ENCODE assay signal across 10 mouse cellular contexts in the genomic region with DNA sequence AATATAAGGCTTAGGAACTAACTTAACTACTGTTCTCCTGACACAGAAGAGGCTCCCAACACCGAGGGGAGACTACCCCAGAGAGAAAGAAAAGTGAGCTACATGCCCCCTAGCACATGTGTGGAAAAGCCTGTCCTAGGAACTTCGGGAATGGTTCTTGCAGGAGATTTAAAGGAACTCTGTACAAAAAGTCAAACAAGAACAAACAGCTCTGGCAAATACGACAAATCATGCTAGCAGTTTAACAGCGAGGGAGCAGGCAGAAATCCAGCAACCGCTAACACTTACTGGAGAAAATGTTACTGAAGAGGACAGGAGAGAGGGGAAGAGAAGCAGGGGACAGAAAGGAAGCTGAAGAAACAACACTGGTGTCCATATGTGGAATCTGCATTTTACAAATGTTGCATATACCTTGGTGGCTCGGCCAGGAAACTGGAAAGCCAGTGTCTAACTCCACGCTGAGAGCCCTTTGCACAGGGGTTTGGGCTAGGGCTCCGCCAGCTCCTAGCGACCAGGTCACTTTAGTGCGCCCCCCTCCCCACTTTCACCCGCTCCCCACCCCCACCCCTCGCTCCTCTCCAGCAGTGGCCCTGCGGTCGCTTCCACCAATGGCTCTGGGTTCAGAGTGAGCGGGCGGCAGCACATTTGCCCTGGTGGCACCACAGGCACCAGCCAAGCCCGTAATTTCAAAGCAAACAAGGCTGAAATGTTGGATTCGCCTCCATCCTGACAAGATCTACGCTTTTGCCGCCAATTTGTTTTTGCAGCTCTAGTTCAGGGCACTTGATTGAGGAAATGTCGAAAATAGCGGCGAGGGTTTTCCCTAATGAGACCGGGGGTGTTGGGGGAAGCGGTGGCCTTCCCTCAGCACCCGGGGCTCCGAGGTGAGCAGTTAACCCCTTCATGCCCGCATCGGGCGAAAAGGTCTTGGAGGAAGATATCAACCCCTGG. TPM values are rescaled to one million over a fixed set of nuclear protein-coding genes. Genes with fewer than 3 reads are reported as not detected.
A peak's percentile ranks its signal among the peaks of the same experiment; 100 is the strongest.
DNase-seq lines count a peak whose midpoint lies in the region; ATAC-seq and TF ChIP-seq lines count a peak whose summit lies in the region.
"Had no signal": no experiment of that assay in that cellular context is flagged by ENCODE, and none has a peak within 500 bp of the region (broad histone marks: within the 10 kb centered on the region; RNA-seq: fewer than 3 reads in every experiment).

No protein-coding gene starts in this region.

- no peaks in the 10 kb centered on the region for H3K9me3 ChIP-seq in midbrain, embryonic 12.5 days

- TF ChIP-seq CTCF in gastrocnemius, adult 2 months (IDR thresholded peaks at IDR 0.05), result no peak

- peaks cover 10% of the 10 kb centered on the region for H3K4me1 ChIP-seq in midbrain, embryonic 12.5 days

- DNase-seq in gastrocnemius, adult 2 months, result no peak
- no peak for DNase-seq in gastrocnemius, adult 18-20 months (ENCODE audit: low spot score)
- DNase-seq in embryo, embryonic 9.5 days (ENCODE audit: extremely low spot score), result peak; percentile 75
- peak; percentile 71 for DNase-seq in heart, postnatal 4 days
- DNase-seq in right cerebral cortex, adult 2 months (ENCODE audit: low spot score in 2 of 2), result no peak
- DNase-seq in thymus, postnatal 10 days (ENCODE audit: low spot score in 2 of 2), result no peak
- no peak for DNase-seq in frontal cortex, postnatal 10 days (ENCODE audit: low spot score in 2 of 2)
- DNase-seq: cerebellum, adult 9-10 months had no signal

- H3K4me3 ChIP-seq in gastrocnemius, adult 2 months, result peak overlapping the region; percentile 60
- peak overlapping the region; percentile 7 for H3K4me3 ChIP-seq in midbrain, embryonic 12.5 days

- H3K9ac ChIP-seq in midbrain, embryonic 12.5 days (replicated peaks), result no peak overlapping the region

- H3K27me3 ChIP-seq in midbrain, embryonic 12.5 days, result peaks cover 65% of the 10 kb centered on the region

- intact Hi-C loops in gastrocnemius, adult 2 months (cut with DNase I), result no loop called here

- ATAC-seq in midbrain, embryonic 12.5 days (ENCODE audit: low FRiP score, low read depth), result peak; percentile 55

- H3K27ac ChIP-seq in gastrocnemius, adult 2 months, result 0 out of 2 replicates have a peak overlapping the region, but pooled peaks have one; percentile 12
- no peak overlapping the region for H3K27ac ChIP-seq in midbrain, embryonic 12.5 days (replicated peaks)

- H3K4me2 ChIP-seq in midbrain, embryonic 12.5 days (replicated peaks), result peak overlapping the region; percentile 39

- H3K36me3 ChIP-seq in midbrain, embryonic 12.5 days, result no peaks in the 10 kb centered on the region

- under 1% methylated on average over 30 of the region's 30 CpGs for WGBS in midbrain, embryonic 12.5 days

RNA-seq across cellular contexts. Expression of gene Hand2, which starts 8.5 kb away (rescaled TPM):
- total RNA-seq in gastrocnemius, adult 2 months (2021), result under 1 TPM in 1 of 2 experiments, not detected in 1; 0.08 TPM
- total RNA-seq in gastrocnemius, adult 18-20 months (2021), result not detected
- total RNA-seq in heart, postnatal 4 days (2021), result 10 to 100 TPM; 62.1 to 69.6 TPM
- polyA plus RNA-seq in midbrain, embryonic 12.5 days (2016; fragmentation: Nextera tagmentation; extraction: Ambion mirVana), result not detected in 2 replicates
- total RNA-seq: megakaryocyte-erythroid progenitor cell, adult 5-6 weeks had no signal

Comparison
In these comparisons a context has a peak if more than half of its experiments do, and no peak if none do; other contexts are left out.
1. DNase-seq: peak in embryo, embryonic 9.5 days (single experiment) and heart, postnatal 4 days (single experiment); none in gastrocnemius, adult 2 months (single experiment), gastrocnemius, adult 18-20 months (single experiment), right cerebral cortex, adult 2 months (0 of 2), thymus, postnatal 10 days (0 of 2) and frontal cortex, postnatal 10 days (0 of 2).
2. RNA of gene Hand2, which starts 8.5 kb away (total RNA-seq): 62.1 to 69.6 TPM in heart, postnatal 4 days; 0.08 TPM in gastrocnemius, adult 2 months and not detected in gastrocnemius, adult 18-20 months; every median in the first group is over 10 times any median in the second.